Mouse (Mus musculus): ENCODE measurements around the gene Iqgap2. TPM values are rescaled to one million over a fixed set of nuclear protein-coding genes. Genes with fewer than 3 reads are reported as not detected.

Iqgap2 gene
- total and polyA plus RNA-seq, 3 experiments: 0.27 to 0.32 TPM; not detected in 1

DNA sequence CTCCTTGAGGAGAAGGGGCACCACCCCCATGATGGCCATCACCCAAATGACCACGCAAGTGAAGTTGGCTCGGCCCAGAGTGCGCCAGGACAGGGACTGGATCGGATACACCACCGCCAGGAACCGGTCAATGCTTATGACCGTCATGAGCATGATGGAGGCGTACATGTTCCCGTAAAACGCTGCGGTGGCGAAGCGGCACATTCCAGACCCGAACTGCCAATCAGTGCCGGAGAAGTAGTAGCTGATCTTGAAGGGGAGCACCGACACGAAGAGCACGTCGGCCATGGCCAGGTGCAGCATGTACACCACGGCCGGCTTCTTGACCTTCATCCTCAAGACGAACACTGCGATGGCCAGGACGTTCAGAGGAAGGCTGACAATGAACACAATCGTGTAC is 287.4 kb downstream of the Iqgap2 start:
- no peak overlapping the region for H3K4me3 ChIP-seq (ENCODE audit: control insufficient read depth in 1 of 2, insufficient read depth in 1 of 2, low read depth in 2 of 2, low read length in 2 of 2)
- no peaks in the 10 kb centered on the region for H3K9me3 ChIP-seq (replicated peaks; ENCODE audit: insufficient read depth, low read length)
- peaks cover 0 to 2% of the 10 kb centered on the region in 2 experiments; a peak in 1 of 4 replicates for H3K36me3 ChIP-seq (ENCODE audit: control insufficient read depth in 1 of 2, insufficient read depth in 2 of 2, low read length in 2 of 2)
- no peak for TF ChIP-seq CTCF (IDR thresholded peaks at IDR 0.05 in 2 of 3, conservative IDR thresholded peaks at IDR 0.05 in 1 of 3; ENCODE audit: control insufficient read depth in 1 of 3, insufficient read depth in 1 of 3, low read depth in 2 of 3, low read length in 3 of 3, poor library complexity in 1 of 3, severe bottlenecking in 1 of 3)
- no peak for TF ChIP-seq ETS1 (IDR thresholded peaks at IDR 0.05; ENCODE audit: low read depth, low read length)
- no peak for TF ChIP-seq ELF1 (IDR thresholded peaks at IDR 0.05; ENCODE audit: low read depth, low read length)
- no peak for TF ChIP-seq USF1 (IDR thresholded peaks at IDR 0.05; ENCODE audit: low read depth, low read length)
- no peak for TF ChIP-seq POLR2AphosphoS5 (IDR thresholded peaks at IDR 0.05; ENCODE audit: borderline replicate concordance, low read depth, low read length)
- no peak for TF ChIP-seq ZKSCAN1 (IDR thresholded peaks at IDR 0.05; ENCODE audit: low read depth, low read length)
- TF ChIP-seq MXI1 (IDR thresholded peaks at IDR 0.05; ENCODE audit: low read depth, low read length): no peak
- no peaks in the 10 kb centered on the region for H3K79me2 ChIP-seq (ENCODE audit: control insufficient read depth, insufficient read depth, low read length, poor library complexity)
- no peaks in the 10 kb centered on the region for H3K27me3 ChIP-seq (ENCODE audit: control insufficient read depth in 1 of 2, insufficient read depth in 2 of 2, low read length in 2 of 2)
- no peaks in the 10 kb centered on the region; a peak in 1 of 4 replicates for H3K4me1 ChIP-seq (ENCODE audit: control insufficient read depth in 1 of 2, insufficient read depth in 2 of 2, low read length in 2 of 2)
- no peak for DNase-seq (ENCODE audit: low read depth, low spot score)
- H3K27ac ChIP-seq (ENCODE audit: control insufficient read depth, low read depth, low read length): no peak overlapping the region
- H3K9ac ChIP-seq (ENCODE audit: control insufficient read depth, low read depth, low read length, poor library complexity, severe bottlenecking): no peak overlapping the region

DNA sequence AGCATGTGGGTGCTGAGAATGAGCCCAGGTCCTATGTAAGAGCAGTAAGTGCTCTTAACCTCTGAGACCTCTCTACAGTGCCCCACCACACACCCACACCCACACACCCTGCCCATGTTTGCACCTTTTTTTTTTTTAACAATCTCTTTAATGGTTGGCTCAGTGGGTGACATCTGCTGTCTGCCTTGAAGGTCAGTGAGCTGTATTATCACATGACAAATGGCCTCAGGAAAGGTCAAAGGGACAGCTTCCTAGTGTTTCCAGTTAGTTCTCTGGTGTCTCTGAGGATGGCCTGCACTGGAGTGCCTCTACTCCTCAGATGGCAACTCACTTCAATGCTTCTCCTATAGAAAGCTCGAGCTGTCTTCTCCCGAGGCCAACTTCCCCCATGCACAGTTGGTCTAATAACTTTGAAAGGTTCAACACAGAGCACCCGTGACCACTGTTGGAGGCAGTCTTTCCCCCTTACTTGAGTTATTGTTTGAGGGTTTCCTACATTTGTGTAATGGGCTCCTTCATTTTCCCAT is 291.8 kb downstream of the Iqgap2 start:
- DNase-seq (ENCODE audit: low read depth, low spot score): no peak
- peaks cover 0 to 2% of the 10 kb centered on the region in 2 experiments; a peak in 1 of 4 replicates for H3K36me3 ChIP-seq (ENCODE audit: control insufficient read depth in 1 of 2, insufficient read depth in 2 of 2, low read length in 2 of 2)
- no peak overlapping the region for H3K4me3 ChIP-seq (ENCODE audit: control insufficient read depth in 1 of 2, insufficient read depth in 1 of 2, low read depth in 2 of 2, low read length in 2 of 2)
- H3K79me2 ChIP-seq (ENCODE audit: control insufficient read depth, insufficient read depth, low read length, poor library complexity): no peaks in the 10 kb centered on the region
- no peak overlapping the region for H3K27ac ChIP-seq (ENCODE audit: control insufficient read depth, low read depth, low read length)
- H3K9ac ChIP-seq (ENCODE audit: control insufficient read depth, low read depth, low read length, poor library complexity, severe bottlenecking): no peak overlapping the region
- no peaks in the 10 kb centered on the region for H3K9me3 ChIP-seq (replicated peaks; ENCODE audit: insufficient read depth, low read length)
- H3K27me3 ChIP-seq (ENCODE audit: control insufficient read depth in 1 of 2, insufficient read depth in 2 of 2, low read length in 2 of 2): no peaks in the 10 kb centered on the region
- no peak for TF ChIP-seq ZNF384 (IDR thresholded peaks at IDR 0.05; ENCODE audit: low read depth, low read length)
- no peak for TF ChIP-seq JUND (IDR thresholded peaks at IDR 0.05; ENCODE audit: low read depth, low read length)
- TF ChIP-seq SMC3 (IDR thresholded peaks at IDR 0.05; ENCODE audit: low read depth, low read length): no peak
- no peaks in the 10 kb centered on the region; a peak in 1 of 4 replicates for H3K4me1 ChIP-seq (ENCODE audit: control insufficient read depth in 1 of 2, insufficient read depth in 2 of 2, low read length in 2 of 2)

DNA sequence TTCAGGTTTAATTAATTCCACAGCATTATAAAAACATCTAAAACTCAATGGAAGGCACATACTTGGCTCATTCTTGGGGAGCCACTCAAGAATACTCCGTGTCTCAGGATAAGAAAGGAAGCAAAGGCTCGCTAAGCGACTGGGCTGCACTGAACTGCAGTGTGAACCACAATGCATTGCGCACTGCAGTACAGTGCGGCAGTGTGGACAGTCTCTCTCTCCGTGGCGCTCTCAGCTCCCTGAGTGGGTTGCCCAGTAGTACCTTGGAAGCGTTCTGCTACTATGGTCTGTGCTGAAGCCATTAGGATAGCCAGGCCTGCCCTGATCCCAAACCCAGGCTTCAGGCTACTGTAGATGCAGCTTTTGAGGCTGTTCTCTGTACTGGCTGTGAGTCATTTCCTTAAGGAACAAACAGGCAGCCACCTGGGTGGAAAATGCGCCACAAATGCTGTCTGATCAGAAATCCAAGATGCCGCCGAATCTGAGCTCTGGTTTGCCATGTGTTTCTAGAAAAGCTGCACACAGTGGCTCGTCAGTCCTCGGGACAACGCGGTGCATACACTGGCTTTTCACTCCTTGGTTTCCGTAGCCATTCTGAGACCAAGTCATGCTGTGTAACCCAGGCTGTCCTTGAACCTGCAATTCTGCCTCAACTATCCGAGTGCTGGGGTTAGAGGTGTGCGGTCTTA is 293.3 kb downstream of the Iqgap2 start:
- H3K9ac ChIP-seq (ENCODE audit: control insufficient read depth, low read depth, low read length, poor library complexity, severe bottlenecking): no peak overlapping the region
- no peak for DNase-seq (ENCODE audit: low read depth, low spot score)
- no peak overlapping the region for H3K4me3 ChIP-seq (ENCODE audit: control insufficient read depth in 1 of 2, insufficient read depth in 1 of 2, low read depth in 2 of 2, low read length in 2 of 2)
- H3K4me1 ChIP-seq (ENCODE audit: control insufficient read depth in 1 of 2, insufficient read depth in 2 of 2, low read length in 2 of 2): no peaks in the 10 kb centered on the region; a peak in 1 of 4 replicates
- no peaks in the 10 kb centered on the region; a peak in 1 of 4 replicates for H3K36me3 ChIP-seq (ENCODE audit: control insufficient read depth in 1 of 2, insufficient read depth in 2 of 2, low read length in 2 of 2)
- H3K9me3 ChIP-seq (replicated peaks; ENCODE audit: insufficient read depth, low read length): no peaks in the 10 kb centered on the region
- no peaks in the 10 kb centered on the region for H3K27me3 ChIP-seq (ENCODE audit: control insufficient read depth in 1 of 2, insufficient read depth in 2 of 2, low read length in 2 of 2)
- no peak overlapping the region for H3K27ac ChIP-seq (ENCODE audit: control insufficient read depth, low read depth, low read length)
- TF ChIP-seq JUND (IDR thresholded peaks at IDR 0.05; ENCODE audit: low read depth, low read length) (no peak), BHLHE40 (IDR thresholded peaks at IDR 0.05; ENCODE audit: borderline replicate concordance, low read depth, low read length) (no peak), MEF2A (IDR thresholded peaks at IDR 0.05; ENCODE audit: extremely low read depth, insufficient replicate concordance, low read depth, low read length, poor library complexity, severe bottlenecking) (no peak), SMC3 (IDR thresholded peaks at IDR 0.05; ENCODE audit: low read depth, low read length) (no peak), MAX (IDR thresholded peaks at IDR 0.05; ENCODE audit: low read length) (no peak)
- H3K79me2 ChIP-seq (ENCODE audit: control insufficient read depth, insufficient read depth, low read length, poor library complexity): no peaks in the 10 kb centered on the region
